Mouse (Mus musculus) midbrain, postnatal 0 days (tissue): ENCODE data around the gene Gm20517. TPM values are rescaled to one million over a fixed set of nuclear protein-coding genes. Genes with fewer than 3 reads are reported as not detected.

Source experiments
- ATAC-seq: fragments of 200-750 bp; cut with Nextera tagmentation; 2 replicates; pipeline ENCODE4 v1.8.0; 2017; ENCODE audit warnings: moderate number of reproducible peaks, mild to moderate bottlenecking, moderate TSS enrichment, moderate library complexity; ENCODE audit not compliant: low FRiP score
- DNase-seq: peaks from one replicate; pipeline ENCODE4 v3.0.0-alpha.2; 2015; ENCODE audit warnings: low spot score
- H3K27ac ChIP-seq: fragments of 300-500 bp; sonication (generic); 2 replicates; pipeline ENCODE4 v1.5.1; 2014; ENCODE audit warnings: low read depth, mild to moderate bottlenecking, low read length, mixed read lengths
- H3K27me3 ChIP-seq: fragments of 300-500 bp; sonication (generic); 2 replicates; pipeline ENCODE4 v1.6.1; 2014; ENCODE audit warnings: low read length, control low read depth, mixed read lengths; ENCODE audit not compliant: insufficient read depth
- H3K36me3 ChIP-seq: fragments of 300-500 bp; sonication (generic); 2 replicates; pipeline ENCODE4 v1.6.1; 2014; ENCODE audit warnings: low read length, control low read depth, mixed read lengths; ENCODE audit not compliant: insufficient read depth
- H3K4me1 ChIP-seq: fragments of 300-500 bp; sonication (generic); 2 replicates; pipeline ENCODE4 v1.6.1; 2014; ENCODE audit warnings: mild to moderate bottlenecking, control low read depth, antibody characterized with exemption, low read length, mixed read lengths; ENCODE audit not compliant: insufficient read depth
- H3K4me2 ChIP-seq: fragments of 300-500 bp; sonication (generic); 2 replicates; pipeline ENCODE4 v1.6.1; 2014; ENCODE audit warnings: low read depth, mild to moderate bottlenecking, low read length, mixed read lengths; ENCODE audit not compliant: poor library complexity, severe bottlenecking
- H3K4me3 ChIP-seq: fragments of 300-500 bp; sonication (generic); 2 replicates; pipeline ENCODE4 v1.5.1; 2014; ENCODE audit warnings: low read depth, mild to moderate bottlenecking, low read length, moderate library complexity
- H3K9ac ChIP-seq: fragments of 300-500 bp; sonication (generic); replicated peaks from 2 replicates; pipeline ENCODE4 v1.6.1; 2014; ENCODE audit warnings: mild to moderate bottlenecking, low read length, moderate library complexity, mixed read lengths; ENCODE audit not compliant: poor library complexity, severe bottlenecking
- H3K9me3 ChIP-seq: fragments of 300-500 bp; sonication (generic); 2 replicates; pipeline ENCODE4 v1.6.1; 2016; ENCODE audit warnings: low read length, control low read depth
- CTCF ChIP-seq: IDR thresholded peaks from 2 replicates; pipeline ENCODE4 v1.5.1; 2016; ENCODE audit warnings: antibody characterized with exemption, mild to moderate bottlenecking
- WGBS: fragments of 180-500 bp; shearing (Covaris S2); extraction: QIAGEN DNeasy Blood & Tissue Kit; methylation state at CpG from one replicate; pipeline ENCODE4 v1.1.7; 2014; 5-methylcytosine and 5-hydroxymethylcytosine counted together
- polyA plus RNA-seq: library from polyadenylated mRNA; unstranded; fragments of >200 nt; fragmentation: Nextera tagmentation; extraction: Ambion mirVana; gene quantifications from 2 replicates; pipeline ENCODE4 v1.2.1, GENCODE M21; 2015
- total RNA-seq: library from RNA; depleted of rRNA; stranded (reverse); fragments of >200 nt; gene quantifications from 2 replicates; pipeline ENCODE4 v1.2.3, GENCODE M21; 2014

Gm20517 gene
- total and polyA plus RNA-seq, 2 experiments from 2014 or later: 0.96 to 3.2 TPM

GRCm38 (mm10) chr17:47701793-47702192 lies 90.4 kb downstream of the Gm20517 start:
- peak overlapping the region; percentile 63; the same call in 1 of the 2 replicates for H3K27ac ChIP-seq

GRCm38 (mm10) chr17:47702548-47703345 lies 91.4 kb downstream of the Gm20517 start:
- TF ChIP-seq CTCF: no peak
- Histone ChIP-seq H3K9ac (no peak overlapping the region), H3K9me3 (no peaks in the 10 kb centered on the region), H3K4me3 (no peak overlapping the region), H3K27ac (no peak overlapping the region), H3K27me3 (no peaks in the 10 kb centered on the region), H3K36me3 (peaks cover 46% of the 10 kb centered on the region), H3K4me2 (no peak overlapping the region), H3K4me1 (peaks cover 8% of the 10 kb centered on the region; the same call in 1 of the 2 replicates)
- 59% methylated on average over 28 of the region's 28 CpGs for WGBS
- DNase-seq: no peak
- ATAC-seq: peak; percentile 21; the same call in 1 of the 2 replicates

More at GRCm38 (mm10) chr17:47701793-47702192, 90.4 kb downstream of the Gm20517 start:
- H3K9ac ChIP-seq: no peak overlapping the region
- WGBS: 61% methylated on average over 9 of the region's 9 CpGs
- H3K4me2 ChIP-seq: no peak overlapping the region
- H3K9me3 ChIP-seq: no peaks in the 10 kb centered on the region
- peak; percentile 64 for DNase-seq
- H3K4me3 ChIP-seq: no peak overlapping the region
- H3K4me1 ChIP-seq: peaks cover 8% of the 10 kb centered on the region; the same call in 1 of the 2 replicates
- ATAC-seq: peak; percentile 33
- H3K36me3 ChIP-seq: peaks cover 46% of the 10 kb centered on the region
- no peaks in the 10 kb centered on the region for H3K27me3 ChIP-seq
- no peak for TF ChIP-seq CTCF

GRCm38 (mm10) chr17:47703556-47703955 lies 92.2 kb downstream of the Gm20517 start:
- Histone ChIP-seq H3K4me3 (no peak overlapping the region), H3K9ac (no peak overlapping the region), H3K36me3 (peaks cover 40% of the 10 kb centered on the region), H3K9me3 (no peaks in the 10 kb centered on the region), H3K4me1 (peaks cover 8% of the 10 kb centered on the region; the same call in 1 of the 2 replicates), H3K27me3 (no peaks in the 10 kb centered on the region), H3K27ac (no peak overlapping the region), H3K4me2 (no peak overlapping the region)
- ATAC-seq: no peak
- 43% methylated on average over 20 of the region's 20 CpGs for WGBS
- no peak for DNase-seq
- no peak for TF ChIP-seq CTCF

- Histone ChIP-seq H3K27me3 (no peaks in the 10 kb centered on the region), H3K4me2 (no peak overlapping the region), H3K27ac (no peak overlapping the region), H3K4me3 (no peak overlapping the region), H3K9ac (no peak overlapping the region), H3K4me1 (peaks cover 8% of the 10 kb centered on the region; the same call in 1 of the 2 replicates), H3K36me3 (peaks cover 35% of the 10 kb centered on the region), H3K9me3 (no peaks in the 10 kb centered on the region)
- ATAC-seq (no peak), DNase-seq (no peak)
- WGBS: 86% methylated on average over 4 of the region's 4 CpGs
- peak; percentile 27; the same call in 1 of the 2 replicates for TF ChIP-seq CTCF
Observed at GRCm38 (mm10) chr17:47704692-47705091, 93.3 kb downstream of the Gm20517 start.

GRCm38 (mm10) chr17:47706196-47706595 lies 94.8 kb downstream of the Gm20517 start:
- H3K27me3 ChIP-seq: no peaks in the 10 kb centered on the region
- H3K4me3 ChIP-seq: no peak overlapping the region
- H3K9ac ChIP-seq: no peak overlapping the region
- H3K4me1 ChIP-seq: peaks cover 8% of the 10 kb centered on the region; the same call in 1 of the 2 replicates
- ATAC-seq (no peak), DNase-seq (peak; percentile 30)
- peaks cover 21% of the 10 kb centered on the region for H3K36me3 ChIP-seq
- TF ChIP-seq CTCF: no peak
- no peaks in the 10 kb centered on the region for H3K9me3 ChIP-seq
- H3K27ac ChIP-seq: no peak overlapping the region
- H3K4me2 ChIP-seq: no peak overlapping the region
- WGBS: 89% methylated on average over 1 of the region's 1 CpGs

- no peak overlapping the region for H3K27ac ChIP-seq
- H3K4me2 ChIP-seq: no peak overlapping the region
- 87% methylated on average over 3 of the region's 3 CpGs for WGBS
- no peaks in the 10 kb centered on the region for H3K4me1 ChIP-seq
- no peak overlapping the region for H3K9ac ChIP-seq
- H3K27me3 ChIP-seq: no peaks in the 10 kb centered on the region
- no peaks in the 10 kb centered on the region for H3K9me3 ChIP-seq
- no peak for TF ChIP-seq CTCF
- peaks cover 9% of the 10 kb centered on the region for H3K36me3 ChIP-seq
- no peak overlapping the region for H3K4me3 ChIP-seq
- ATAC-seq (no peak), DNase-seq (no peak)
Observed at GRCm38 (mm10) chr17:47707961-47708360, 96.6 kb downstream of the Gm20517 start.
